Mouse (Mus musculus) T-helper 17 cell (primary cell): ENCODE results near the gene 1700020A23Rik.

Source experiments
- in situ Hi-C, 2 experiments: fragments of 300-600 bp; cut with MboI, MseI; formaldehyde crosslinking; loops; 1 replicate in 1 of 2; 2 replicates in 1 of 2; pipeline ENCODE4 v1.15.1; 2025; ENCODE audit warnings: high pct_unique_total_duplicates in 2 of 2

Gene 1700020A23Rik

GRCm38 (mm10) chr2:130449794-130450433, 44.9 kb downstream of the 1700020A23Rik start, which contains the start of gene Ptpra:
Gene Ptpra (plus strand): TSS chr2:130450278.
- in situ Hi-C loops: loop anchor here in 1 of 2 experiments (5.0 kb wide), 1 partner anchor 82 kb away; no protein-coding TSS in a partner anchor

GRCm38 (mm10) chr2:130450434-130450796, 45.4 kb downstream of the 1700020A23Rik start:
- in situ Hi-C loops: loop anchor here in 1 of 2 experiments (5.0 kb wide), 1 partner anchor 82 kb away; no protein-coding TSS in a partner anchor

- in situ Hi-C loops: loop anchor here in 1 of 2 experiments (5.0 kb wide), 1 partner anchor 81 kb away; no protein-coding TSS in a partner anchor
These were observed 46.1 kb downstream of the 1700020A23Rik start for GRCm38 (mm10) chr2:130451086-130451726.

GRCm38 (mm10) chr2:130451727-130452090, 46.6 kb downstream of the 1700020A23Rik start:
- in situ Hi-C loops: loop anchor here in 1 of 2 experiments (5.0 kb wide), 1 partner anchor 81 kb away; no protein-coding TSS in a partner anchor

GRCm38 (mm10) chr2:130452266-130452665, 47.2 kb downstream of the 1700020A23Rik start:
- in situ Hi-C loops: loop anchor here in 1 of 2 experiments (5.0 kb wide), 1 partner anchor 80 kb away; no protein-coding TSS in a partner anchor

GRCm38 (mm10) chr2:130453421-130453820, 48.4 kb downstream of the 1700020A23Rik start:
- in situ Hi-C loops: loop anchor here in 1 of 2 experiments (5.0 kb wide), 1 partner anchor 79 kb away; no protein-coding TSS in a partner anchor

- in situ Hi-C loops: loop anchor here in 1 of 2 experiments (5.0 kb wide), 1 partner anchor 77 kb away; no protein-coding TSS in a partner anchor
These were observed 49.8 kb downstream of the 1700020A23Rik start for GRCm38 (mm10) chr2:130454748-130455370.
